Mouse (Mus musculus) spleen, adult 2 months (tissue): Measurements from ENCODE around the gene Fam193b.

ENCODE experiments used
- CTCF ChIP-seq: fragments of 200-500 bp; IDR thresholded peaks from 2 replicates; pipeline ENCODE4 v1.5.1; 2011; ENCODE audit warnings: mild to moderate bottlenecking, inconsistent platforms; ENCODE audit not compliant: insufficient read depth, insufficient read length, insufficient replicate concordance; ENCODE audit errors: extremely low read depth
- POLR2A ChIP-seq: fragments of 200-500 bp; IDR thresholded peaks from 2 replicates; pipeline ENCODE4 v1.6.1; 2011; ENCODE audit warnings: low read depth, low read length, inconsistent platforms

GRCm38 (mm10) chr13:55542891-55543290 is 28.0 kb downstream of the Fam193b start:
- no peak for TF ChIP-seq CTCF
- TF ChIP-seq POLR2A: no peak
